Mouse (Mus musculus) liver, postnatal 0 days (tissue): ENCODE measurements around the gene Cd86. TPM values are rescaled to one million over a fixed set of nuclear protein-coding genes. Genes with fewer than 3 reads are reported as not detected.

Experiments used
- ATAC-seq: fragments of 200-750 bp; cut with Nextera tagmentation; 2 replicates; pipeline ENCODE4 v1.8.0; 2017; ENCODE audit warnings: mild to moderate bottlenecking, moderate library complexity
- DNase-seq: peaks from one replicate; pipeline ENCODE4 v3.0.0-alpha.2; 2016
- H3K27ac ChIP-seq: fragments of 300-500 bp; sonication (generic); 2 replicates; pipeline ENCODE4 v1.5.1; 2014; ENCODE audit warnings: antibody characterized with exemption, moderate library complexity, mild to moderate bottlenecking, low read depth
- H3K27me3 ChIP-seq: fragments of 300-500 bp; sonication (generic); 2 replicates; pipeline ENCODE4 v1.6.1; 2014; ENCODE audit warnings: low read length, control low read depth, mixed read lengths; ENCODE audit not compliant: insufficient read depth
- H3K36me3 ChIP-seq: fragments of 300-500 bp; sonication (generic); replicated peaks from 2 replicates; pipeline ENCODE4 v1.6.1; 2014; ENCODE audit warnings: mild to moderate bottlenecking, control low read depth, low read length, moderate library complexity, mixed read lengths; ENCODE audit not compliant: insufficient read depth
- H3K4me1 ChIP-seq: fragments of 300-500 bp; sonication (generic); 2 replicates; pipeline ENCODE4 v1.6.1; 2014; ENCODE audit warnings: antibody characterized with exemption, mild to moderate bottlenecking, control low read depth; ENCODE audit not compliant: insufficient read depth
- H3K4me2 ChIP-seq: fragments of 300-500 bp; sonication (generic); 2 replicates; pipeline ENCODE4 v1.6.1; 2014; ENCODE audit warnings: low read depth, mild to moderate bottlenecking, low read length, moderate library complexity, mixed read lengths
- H3K4me3 ChIP-seq: fragments of 300-500 bp; sonication (generic); 2 replicates; pipeline ENCODE4 v1.5.1; 2014; ENCODE audit warnings: low read depth, low read length
- H3K9ac ChIP-seq: fragments of 300-500 bp; sonication (generic); replicated peaks from 2 replicates; pipeline ENCODE4 v1.6.1; 2014; ENCODE audit warnings: mild to moderate bottlenecking, moderate library complexity
- H3K9me3 ChIP-seq: fragments of 300-500 bp; sonication (generic); 2 replicates; pipeline ENCODE4 v1.6.1; 2016; ENCODE audit warnings: mild to moderate bottlenecking, control low read depth, low read length, mixed read lengths
- CTCF ChIP-seq: sonication (generic); IDR thresholded peaks from 2 replicates; pipeline ENCODE4 v1.5.1; 2016; ENCODE audit warnings: antibody characterized with exemption, low read depth
- EP300 ChIP-seq: IDR thresholded peaks from 2 replicates; pipeline ENCODE4 v1.6.1; 2016; ENCODE audit warnings: antibody characterized with exemption, low read depth, mild to moderate bottlenecking
- WGBS: fragments of 180-500 bp; shearing (Covaris S2); extraction: QIAGEN DNeasy Blood & Tissue Kit; methylation state at CpG from one replicate; pipeline ENCODE4 v1.1.7; 2014; ENCODE audit not compliant: insufficient replicate concordance; 5-methylcytosine and 5-hydroxymethylcytosine counted together
- polyA plus RNA-seq: library from polyadenylated mRNA; unstranded; fragments of >200 nt; fragmentation: Nextera tagmentation; extraction: Ambion mirVana; gene quantifications from 2 replicates; pipeline ENCODE4 v1.2.1, GENCODE M21; 2015

The Cd86 gene
- polyA plus RNA-seq, 1 experiment from 2014 or later, result 9.3 TPM

GRCm38 (mm10) chr16:36670590-36670989, 4.7 kb upstream of the Cd86 start:
- Histone ChIP-seq H3K9ac (no peak overlapping the region), H3K4me1 (peaks cover 4% of the 10 kb centered on the region; the same call in 1 of the 2 replicates), H3K27ac (no peak overlapping the region), H3K4me2 (no peak overlapping the region), H3K36me3 (no peaks in the 10 kb centered on the region), H3K4me3 (no peak overlapping the region), H3K9me3 (no peaks in the 10 kb centered on the region), H3K27me3 (no peaks in the 10 kb centered on the region)
- WGBS, result 71% methylated on average over 3 of the region's 3 CpGs
- ATAC-seq (no peak), DNase-seq (no peak)
- TF ChIP-seq CTCF (no peak), EP300 (no peak)

GRCm38 (mm10) chr16:36666448-36667017, 652 bp upstream of the Cd86 start:
- ATAC-seq (no peak), DNase-seq (no peak)
- H3K27me3 ChIP-seq, result no peaks in the 10 kb centered on the region
- peaks cover 4% of the 10 kb centered on the region; the same call in 1 of the 2 replicates for H3K4me1 ChIP-seq
- WGBS, result 36% methylated on average over 10 of the region's 10 CpGs
- no peaks in the 10 kb centered on the region for H3K36me3 ChIP-seq
- H3K4me3 ChIP-seq, result no peak overlapping the region
- TF ChIP-seq CTCF (no peak), EP300 (no peak)
- H3K4me2 ChIP-seq, result 0 out of 2 replicates have a peak overlapping the region, but pooled peaks have one; percentile 47
- H3K9ac ChIP-seq, result no peak overlapping the region
- H3K9me3 ChIP-seq, result no peaks in the 10 kb centered on the region
- no peak overlapping the region for H3K27ac ChIP-seq

GRCm38 (mm10) chr16:36663484-36663883, 2.4 kb downstream of the Cd86 start:
- TF ChIP-seq EP300 (no peak), CTCF (no peak)

GRCm38 (mm10) chr16:36661330-36661729, 4.6 kb downstream of the Cd86 start:
- Histone ChIP-seq H3K4me3 (no peak overlapping the region), H3K4me2 (no peak overlapping the region), H3K9ac (no peak overlapping the region), H3K27ac (no peak overlapping the region), H3K36me3 (no peaks in the 10 kb centered on the region), H3K27me3 (no peaks in the 10 kb centered on the region), H3K9me3 (no peaks in the 10 kb centered on the region), H3K4me1 (peaks cover under 1% of the 10 kb centered on the region; the same call in 1 of the 2 replicates)
- WGBS, result 76% methylated on average over 10 of the region's 10 CpGs
- no peak for ATAC-seq
- TF ChIP-seq EP300, result no peak
- no peak for TF ChIP-seq CTCF
- no peak for DNase-seq

More at GRCm38 (mm10) chr16:36663484-36663883, 2.4 kb downstream of the Cd86 start:
- no peak overlapping the region for H3K4me3 ChIP-seq
- H3K4me2 ChIP-seq, result no peak overlapping the region
- H3K9me3 ChIP-seq, result no peaks in the 10 kb centered on the region
- no peaks in the 10 kb centered on the region for H3K36me3 ChIP-seq
- no peak overlapping the region for H3K27ac ChIP-seq
- WGBS, result 51% methylated on average over 5 of the region's 5 CpGs
- peaks cover 4% of the 10 kb centered on the region; the same call in 1 of the 2 replicates for H3K4me1 ChIP-seq
- H3K9ac ChIP-seq, result no peak overlapping the region
- DNase-seq (no peak), ATAC-seq (no peak)
- no peaks in the 10 kb centered on the region for H3K27me3 ChIP-seq

- no peak for ATAC-seq
- DNase-seq, result no peak
- Histone ChIP-seq H3K9ac (no peak overlapping the region), H3K9me3 (no peaks in the 10 kb centered on the region), H3K27me3 (no peaks in the 10 kb centered on the region), H3K27ac (no peak overlapping the region), H3K4me3 (no peak overlapping the region), H3K36me3 (no peaks in the 10 kb centered on the region), H3K4me2 (no peak overlapping the region), H3K4me1 (no peaks in the 10 kb centered on the region)
- WGBS, result 58% methylated on average over 4 of the region's 4 CpGs
- TF ChIP-seq EP300 (no peak), CTCF (0 out of 2 replicates have a peak, but pooled peaks have one; percentile 6)
Observed at GRCm38 (mm10) chr16:36655910-36656309, 10.0 kb downstream of the Cd86 start.

GRCm38 (mm10) chr16:36655199-36655598, 10.7 kb downstream of the Cd86 start:
- H3K4me1 ChIP-seq, result no peaks in the 10 kb centered on the region
- H3K36me3 ChIP-seq, result no peaks in the 10 kb centered on the region
- H3K9ac ChIP-seq, result no peak overlapping the region
- H3K9me3 ChIP-seq, result no peaks in the 10 kb centered on the region
- no peak for ATAC-seq
- no peak for TF ChIP-seq EP300
- no peak for TF ChIP-seq CTCF
- 67% methylated on average over 1 of the region's 1 CpGs for WGBS
- H3K4me2 ChIP-seq, result no peak overlapping the region
- no peak overlapping the region for H3K27ac ChIP-seq
- H3K27me3 ChIP-seq, result no peaks in the 10 kb centered on the region
- no peak for DNase-seq
- no peak overlapping the region for H3K4me3 ChIP-seq
